Mouse (Mus musculus): Measurements from ENCODE around the gene Vmn2r37.
"Not testable (repeated sequence)": the region's sequence is repeated elsewhere in the genome, so short reads cannot be mapped to it uniquely, and the experiment has no call there.

Vmn2r37 gene

DNA sequence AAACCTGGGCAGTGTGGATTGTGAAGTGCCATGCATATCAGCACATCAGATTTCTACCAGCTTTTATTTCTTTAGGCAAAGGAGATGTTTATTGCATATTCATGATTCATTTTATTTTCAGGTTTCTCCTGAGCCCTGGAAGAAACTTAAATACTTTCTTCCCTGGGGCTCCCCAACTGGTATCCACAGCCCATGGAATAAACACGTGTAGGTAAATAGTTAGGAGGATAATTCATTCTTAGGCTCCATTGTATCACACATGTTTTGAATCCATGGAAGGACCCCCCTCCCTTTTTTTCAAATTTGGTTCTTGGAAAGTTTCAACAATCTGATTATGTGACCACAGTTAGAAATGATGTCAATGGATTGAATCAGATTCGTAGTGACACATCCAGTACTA is at the start of gene Vmn2r37:
Vmn2r37 (minus strand) TSS at position 101 of the 400 bp plus-strand sequence.
- DNase-seq (ENCODE audit: low read depth) = not testable (repeated sequence)
